Mouse (Mus musculus): ENCODE data around the gene Olfr313.

The Olfr313 gene

GRCm38 (mm10) chr11:58860744-58861143, 45.9 kb downstream of the Olfr313 start:
- DNase-seq: no peak

GRCm38 (mm10) chr11:58867039-58867953, 52.5 kb downstream of the Olfr313 start, which contains the start of gene 2810021J22Rik:
2810021J22Rik (plus strand) TSS chr11:58867216.
- peak; percentile 88 to 91 for DNase-seq

- peak in 1 of 2 experiments; percentile 12 for DNase-seq
Observed at GRCm38 (mm10) chr11:58867954-58868330, 53.1 kb downstream of the Olfr313 start.

Measured in cerebellum, postnatal 10 days (tissue).